Mouse (Mus musculus) brain, adult 2 months (tissue): ENCODE results near the gene Bpifa6.
A peak's percentile ranks its signal among the peaks of the same experiment; 100 is the strongest.

Source experiments
- DNase-seq: peaks from one replicate; pipeline ENCODE4 v3.0.0; 2011; ENCODE audit warnings: low read depth, low spot score

Gene Bpifa6

DNA sequence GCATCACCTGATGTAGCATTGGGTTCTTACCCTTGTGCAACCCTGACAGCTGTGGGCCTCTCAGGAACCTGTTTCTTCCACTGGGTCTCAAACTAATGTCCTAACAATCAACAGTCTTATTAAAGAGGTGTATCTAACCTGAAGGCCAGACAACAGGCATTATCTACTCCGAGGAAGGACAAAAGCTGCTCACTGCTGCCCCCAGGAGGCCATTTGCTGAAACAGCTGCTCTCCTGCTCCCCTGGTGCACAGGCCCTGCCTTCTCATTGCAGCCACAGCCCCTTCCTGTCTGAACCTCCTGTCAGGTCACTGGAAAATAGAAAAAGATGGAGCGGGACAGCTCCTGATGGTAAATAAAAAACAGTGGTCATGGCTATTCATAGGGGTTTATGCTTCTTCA lies 64.2 kb downstream of the Bpifa6 start:
- DNase-seq, result peak; percentile 53

DNA sequence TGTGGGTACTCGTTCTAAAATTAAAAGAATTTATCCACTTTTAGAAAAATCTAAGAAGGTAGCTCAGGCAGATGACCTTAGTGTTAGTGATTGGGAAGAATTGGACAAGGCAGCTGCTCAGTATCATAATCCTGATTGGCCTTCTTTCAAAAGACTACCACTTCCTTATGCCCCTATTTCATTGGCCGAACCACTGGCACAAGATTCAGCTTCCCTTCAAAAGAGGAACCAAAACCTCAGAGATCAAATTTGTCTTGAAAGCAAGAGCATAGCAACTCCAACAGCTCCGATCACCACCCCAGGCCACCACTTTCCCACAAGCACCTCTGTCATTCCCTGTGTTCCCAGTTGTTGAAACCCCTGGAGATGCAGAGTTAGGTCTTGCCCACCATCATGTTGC lies 70.0 kb downstream of the Bpifa6 start:
- no peak for DNase-seq
